ENCODE assay signal across 11 mouse cellular contexts in the genomic region with DNA sequence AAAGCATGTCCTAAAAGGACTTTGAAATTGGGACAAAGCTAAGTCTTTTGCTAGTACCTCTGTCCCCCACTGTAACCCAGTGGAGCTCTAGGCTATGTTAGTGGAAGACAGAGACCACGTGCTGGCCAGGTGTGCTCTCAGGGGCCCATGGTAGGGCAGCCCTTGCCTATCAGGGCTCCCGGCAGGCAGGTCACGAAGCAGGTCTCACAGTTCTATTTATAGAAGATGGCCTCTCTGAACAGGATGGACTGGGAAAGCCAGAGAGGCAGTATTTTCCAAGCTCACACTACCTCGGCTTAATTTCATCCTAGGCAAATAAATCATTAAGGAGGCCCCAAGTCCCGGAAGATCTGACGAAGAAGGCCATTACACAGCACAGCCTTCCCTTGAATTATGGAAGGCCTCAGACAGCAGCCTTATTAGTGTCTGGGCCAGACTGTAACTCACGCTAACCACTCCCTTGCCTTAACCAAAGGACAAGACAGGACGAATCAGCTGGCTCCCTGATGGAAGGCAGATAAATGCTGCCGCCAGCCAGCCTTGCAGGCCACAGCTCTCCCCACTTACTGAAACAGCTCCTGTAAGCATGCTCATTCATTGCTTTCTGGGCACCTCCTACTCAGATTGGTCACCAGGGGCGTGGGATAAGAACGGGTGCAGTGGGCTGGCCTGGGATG. TPM values are rescaled to one million over a fixed set of nuclear protein-coding genes. Genes with fewer than 3 reads are reported as not detected.
DNase-seq lines count a peak whose midpoint lies in the region; ATAC-seq lines count a peak whose summit lies in the region.
"Had no signal": no experiment of that assay in that cellular context is flagged by ENCODE, and none has a peak within 500 bp of the region (broad histone marks: within the 10 kb centered on the region; RNA-seq: fewer than 3 reads in every experiment).

No protein-coding gene starts in this region.

- no peaks in the 10 kb centered on the region for H3K9me3 ChIP-seq in heart, embryonic 15.5 days (replicated peaks)
- H3K9me3 ChIP-seq in intestine, embryonic 14.5 days (ENCODE audit: control insufficient read depth, low read length) = no peaks in the 10 kb centered on the region
- no peaks in the 10 kb centered on the region for H3K9me3 ChIP-seq in neural tube, embryonic 11.5 days (ENCODE audit: control insufficient read depth, low read length)

- H3K9ac ChIP-seq in heart, embryonic 15.5 days = no peak overlapping the region
- H3K9ac ChIP-seq in intestine, embryonic 14.5 days (ENCODE audit: low read length) = no peak overlapping the region
- H3K9ac ChIP-seq in neural tube, embryonic 11.5 days (ENCODE audit: low read length) = no peak overlapping the region

- no peaks in the 10 kb centered on the region for H3K36me3 ChIP-seq in heart, embryonic 15.5 days
- no peaks in the 10 kb centered on the region for H3K36me3 ChIP-seq in intestine, embryonic 14.5 days (ENCODE audit: control insufficient read depth, insufficient read depth, low read length)
- no peaks in the 10 kb centered on the region; the same call in 1 of the 2 replicates for H3K36me3 ChIP-seq in neural tube, embryonic 11.5 days (ENCODE audit: control insufficient read depth, insufficient read depth, low read length)

- H3K27me3 ChIP-seq in heart, embryonic 15.5 days = no peaks in the 10 kb centered on the region
- no peaks in the 10 kb centered on the region for H3K27me3 ChIP-seq in intestine, embryonic 14.5 days (replicated peaks; ENCODE audit: control insufficient read depth, insufficient read depth, low read length)
- H3K27me3 ChIP-seq in neural tube, embryonic 11.5 days (ENCODE audit: control insufficient read depth, insufficient read depth, low read length) = no peaks in the 10 kb centered on the region

- 31% methylated on average over 11 of the region's 11 CpGs for WGBS in heart, embryonic 15.5 days
- WGBS in intestine, embryonic 14.5 days = 14% methylated on average over 11 of the region's 11 CpGs
- 27% methylated on average over 11 of the region's 11 CpGs for WGBS in neural tube, embryonic 11.5 days

- peak overlapping the region; percentile 8; the same call in 1 of the 2 replicates for H3K4me2 ChIP-seq in heart, embryonic 15.5 days
- no peak overlapping the region for H3K4me2 ChIP-seq in intestine, embryonic 14.5 days (ENCODE audit: low read length)
- H3K4me2 ChIP-seq in neural tube, embryonic 11.5 days (ENCODE audit: low read depth) = no peak overlapping the region

- ATAC-seq in heart, embryonic 15.5 days (replicated peaks; ENCODE audit: insufficient number of reproducible peaks, insufficient read depth, low FRiP score, low read depth) = peak; percentile 45
- peak; percentile 85 for ATAC-seq in intestine, embryonic 14.5 days (replicated peaks; ENCODE audit: low FRiP score, low TSS enrichment, low read depth)
- no peak for ATAC-seq in neural tube, embryonic 11.5 days (ENCODE audit: insufficient read depth, low FRiP score, low TSS enrichment)

- no peak overlapping the region for H3K4me3 ChIP-seq in heart, embryonic 15.5 days
- no peak overlapping the region for H3K4me3 ChIP-seq in intestine, embryonic 14.5 days (ENCODE audit: low read depth, low read length)
- H3K4me3 ChIP-seq in neural tube, embryonic 11.5 days (ENCODE audit: low read depth, low read length) = no peak overlapping the region

- no peak for DNase-seq in heart, adult 8-10 months (ENCODE audit: low spot score)
- peak; percentile 46 for DNase-seq in forelimb bud, embryonic 11.5 days (ENCODE audit: low read depth, low spot score)
- peak; percentile 70 for DNase-seq in intestine, embryonic 14.5 days (ENCODE audit: low spot score)
- DNase-seq in neural tube, embryonic 11.5 days (ENCODE audit: low spot score) = no peak
- DNase-seq in layer of hippocampus, postnatal 36 days = no peak
- no peak for DNase-seq in cerebellum, postnatal 36 days
- no peak for DNase-seq in c-Kit-positive CD71-positive TER-119-positive erythroid progenitor cells, embryonic 14.5 days (ENCODE audit: low spot score)
- DNase-seq: thymus, postnatal 4 days had no signal

- H3K27ac ChIP-seq in heart, embryonic 15.5 days = peak overlapping the region; percentile 73
- peak overlapping the region; percentile 24 for H3K27ac ChIP-seq in intestine, embryonic 14.5 days (ENCODE audit: low read depth)
- peak overlapping the region; percentile 88 for H3K27ac ChIP-seq in neural tube, embryonic 11.5 days (ENCODE audit: low read depth, low read length)
- H3K27ac ChIP-seq: macrophage had no signal

- peaks cover 88% of the 10 kb centered on the region for H3K4me1 ChIP-seq in heart, embryonic 15.5 days (replicated peaks)
- H3K4me1 ChIP-seq in intestine, embryonic 14.5 days (replicated peaks; ENCODE audit: control insufficient read depth, insufficient read depth, low read length) = peaks cover 67% of the 10 kb centered on the region
- H3K4me1 ChIP-seq in neural tube, embryonic 11.5 days (ENCODE audit: control insufficient read depth, insufficient read depth, low read length) = peaks cover 91% of the 10 kb centered on the region

RNA-seq across cellular contexts. Expression of gene Spsb4, which starts 31.7 kb away (rescaled TPM):
- polyA plus RNA-seq in heart, embryonic 15.5 days (2015; fragmentation: Nextera tagmentation; extraction: Ambion mirVana) = 48.1 and 49.3 TPM in 2 replicates
- total RNA-seq in heart, adult 8-10 months (2022) = 1 to 10 TPM; 3.3 to 4.9 (median 4.3) TPM
- polyA plus RNA-seq in intestine, embryonic 14.5 days (2014; fragmentation: Nextera tagmentation; extraction: Ambion mirVana) = 28.3 and 33.2 TPM in 2 replicates
- 115 and 125 TPM in 2 replicates for polyA plus RNA-seq in neural tube, embryonic 11.5 days (2014; fragmentation: Nextera tagmentation; extraction: Ambion mirVana)
- total RNA-seq in layer of hippocampus, postnatal 36 days (2021) = 1 to 10 TPM; 4.7 to 5.9 TPM
- total RNA-seq: MEL had no signal

Comparison
In these comparisons a context has a peak if more than half of its experiments do, and no peak if none do; other contexts are left out.
1. H3K27ac ChIP-seq: peak in every context shown above with its lines; median percentile 88 in neural tube, embryonic 11.5 days; 73 in heart, embryonic 15.5 days; 24 in intestine, embryonic 14.5 days.
2. DNase-seq: peak in forelimb bud, embryonic 11.5 days (single experiment) and intestine, embryonic 14.5 days (single experiment); none in heart, adult 8-10 months (single experiment), neural tube, embryonic 11.5 days (single experiment), layer of hippocampus, postnatal 36 days (0 of 2), cerebellum, postnatal 36 days (0 of 2) and c-Kit-positive CD71-positive TER-119-positive erythroid progenitor cells, embryonic 14.5 days (single experiment).